Mouse (Mus musculus): ENCODE data around the gene Hoxd9.

DNA sequence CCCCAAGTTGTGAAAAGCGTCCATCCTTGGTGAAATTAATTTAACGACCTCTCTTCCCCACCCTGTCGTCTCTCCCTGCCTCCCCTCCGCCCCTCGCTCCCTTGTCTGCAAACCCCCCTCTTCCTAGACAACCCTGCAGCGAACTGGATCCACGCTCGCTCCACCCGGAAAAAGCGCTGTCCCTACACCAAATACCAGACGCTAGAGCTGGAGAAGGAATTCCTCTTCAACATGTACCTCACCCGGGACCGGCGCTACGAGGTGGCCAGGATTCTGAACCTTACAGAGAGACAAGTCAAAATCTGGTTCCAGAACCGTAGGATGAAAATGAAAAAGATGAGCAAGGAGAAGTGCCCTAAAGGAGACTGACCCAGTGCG is 1.5 kb downstream of the Hoxd9 start:
- TF ChIP-seq CTCF (conservative IDR thresholded peaks at IDR 0.05; ENCODE audit: insufficient read depth, insufficient read length, low read depth, low read length) (no peak), POLR2A (IDR thresholded peaks at IDR 0.05; ENCODE audit: low read depth, low read length) (no peak)

Data from kidney, adult 2 months (tissue).